Mouse (Mus musculus): ENCODE measurements around the gene Cdr2l. TPM values are rescaled to one million over a fixed set of nuclear protein-coding genes. Genes with fewer than 3 reads are reported as not detected.

Cdr2l gene
- total RNA-seq (2012; rRNA removed) (not detected in 2 replicates), total RNA-seq (2014; rRNA removed) (not detected in 2 replicates), polyA plus RNA-seq (2012; ENCODE audit: insufficient read length, low read depth) (not detected in 2 replicates)

DNA sequence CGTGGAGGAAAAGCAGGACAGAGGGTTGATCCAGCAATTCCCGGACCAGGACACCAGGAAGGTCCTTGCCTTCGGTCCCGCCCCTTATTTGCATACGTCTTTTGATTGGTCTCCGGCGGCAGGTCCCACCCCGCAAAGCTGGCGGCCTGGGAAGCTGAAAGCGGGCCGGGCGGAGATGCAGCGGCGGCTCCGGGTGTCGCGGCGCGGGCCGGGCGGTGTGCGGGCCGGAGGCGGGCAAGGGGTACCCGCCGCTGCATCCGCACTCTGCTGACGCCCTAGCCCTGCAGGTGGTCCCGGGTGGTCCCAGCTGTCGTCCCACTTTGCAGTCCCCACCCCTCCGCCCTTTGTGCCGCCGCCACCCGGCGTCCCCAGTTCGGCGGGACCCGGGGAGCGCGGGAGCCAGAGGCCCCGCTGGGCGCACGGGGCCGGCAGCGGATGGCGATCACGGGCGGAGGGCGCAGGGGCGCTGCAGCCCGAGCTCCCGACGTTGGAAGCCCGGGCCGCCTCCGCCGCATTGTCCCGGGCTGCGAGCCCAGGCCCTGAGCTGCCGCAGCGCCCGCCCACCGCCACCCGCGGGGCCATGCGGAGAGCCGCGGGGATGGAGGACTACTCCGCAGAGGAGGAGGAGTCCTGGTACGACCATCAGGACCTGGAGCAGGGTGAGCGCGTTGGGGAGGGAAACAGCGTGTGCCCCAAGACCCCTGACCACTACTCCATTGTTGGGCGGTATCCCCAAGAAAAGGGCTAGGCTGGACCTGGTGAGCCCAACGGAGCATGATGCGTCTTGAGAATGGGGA, at the start of gene Cdr2l:
Gene Cdr2l, plus strand, starts transcription at position 174 of the 797 bp plus-strand sequence.
- Histone ChIP-seq H3K4me3 (replicated peaks in 1 of 3; ENCODE audit: low read depth in 2 of 3, low read length in 2 of 3, poor library complexity in 1 of 3) (no peak within 1 kb of the TSS), H3K27me3 (replicated peaks) (peaks cover 66% of the 10 kb centered on the region), H3K9me3 (replicated peaks; ENCODE audit: low read length) (peaks cover 19% of the 10 kb centered on the region), H3K4me1 (ENCODE audit: control insufficient read depth in 1 of 2, insufficient read depth in 2 of 2) (no peaks in the 10 kb centered on the region), H3K4me2 (ENCODE audit: insufficient read depth, low read depth, poor library complexity, severe bottlenecking) (no peak within 1 kb of the TSS), H3K27ac (ENCODE audit: insufficient read depth, low read depth) (no peak within 1 kb of the TSS), H3K9ac (ENCODE audit: insufficient read depth, low read depth) (no peak within 1 kb of the TSS), H3K36me3 (replicated peaks in 1 of 2; ENCODE audit: control insufficient read depth in 1 of 2, insufficient read depth in 1 of 2, low read length in 1 of 2) (no peaks in the 10 kb centered on the region), H3K79me2 (replicated peaks; ENCODE audit: control insufficient read depth, extremely low read depth, insufficient read depth, poor library complexity, severe bottlenecking) (no peaks in the 10 kb centered on the region)
- no peak for DNase-seq (ENCODE audit: extremely low read depth)
- TF ChIP-seq ZNF384 (IDR thresholded peaks at IDR 0.05; ENCODE audit: low read depth, low read length) (no peak), POLR2AphosphoS2 (IDR thresholded peaks at IDR 0.05; ENCODE audit: low read depth, low read length) (no peak), JUN (IDR thresholded peaks at IDR 0.05; ENCODE audit: insufficient read depth, low read depth, low read length) (no peak), IRF4 (IDR thresholded peaks at IDR 0.05; ENCODE audit: low read depth, low read length) (no peak), BHLHE40 (IDR thresholded peaks at IDR 0.05; ENCODE audit: low read depth, low read length) (no peak), ZC3H11A (IDR thresholded peaks at IDR 0.05; ENCODE audit: low read depth, low read length) (no peak), POLR2A (IDR thresholded peaks at IDR 0.05; ENCODE audit: low read depth, low read length) (no peak), CTCF (conservative IDR thresholded peaks at IDR 0.05 in 1 of 2, IDR thresholded peaks at IDR 0.05 in 1 of 2; ENCODE audit: low read depth in 2 of 2, low read length in 2 of 2) (no peak), ZKSCAN1 (IDR thresholded peaks at IDR 0.05; ENCODE audit: borderline replicate concordance, low read depth, low read length) (no peak), TBP (conservative IDR thresholded peaks at IDR 0.05; ENCODE audit: low read depth, low read length) (no peak), ELF1 (IDR thresholded peaks at IDR 0.05; ENCODE audit: low read depth, low read length) (no peak), MYC (IDR thresholded peaks at IDR 0.05; ENCODE audit: low read depth, low read length) (no peak), PAX5 (IDR thresholded peaks at IDR 0.05; ENCODE audit: low read length) (no peak), RAD21 (IDR thresholded peaks at IDR 0.05; ENCODE audit: low read depth, low read length) (no peak)
- in situ Hi-C loops (cut with MboI; ENCODE audit: low pct_ligation_motif_present, low pct_unique_long_range_greater_than_20kb, low sequenced_read_pairs): no loop called here
- dilution Hi-C loops (cut with MboI; ENCODE audit: extremely low pct_ligation_motif_present, extremely low pct_unique_long_range_greater_than_20kb, low sequenced_read_pairs): no loop called here

DNA sequence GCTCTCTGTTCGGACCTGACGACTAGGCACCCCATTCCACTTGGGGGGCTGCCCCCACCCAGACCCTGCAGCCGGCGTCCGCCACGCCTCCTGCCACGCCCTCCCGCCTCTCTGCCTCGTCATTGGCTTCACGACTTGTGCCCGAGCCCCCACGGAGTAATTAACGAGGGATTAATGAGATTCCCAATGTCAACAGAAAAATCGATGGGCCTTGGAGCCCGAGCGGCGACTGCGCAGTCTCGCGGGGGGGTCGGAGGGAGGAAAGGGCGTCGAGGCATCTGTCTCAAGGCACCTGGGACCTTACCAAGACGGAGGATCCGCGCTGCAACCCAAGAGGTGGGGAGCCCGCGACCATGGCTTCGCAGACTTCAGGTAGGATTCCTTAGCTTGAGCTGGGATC, 47.2 kb upstream of the Cdr2l start, which contains the start of gene Otop3:
Gene Otop3, plus strand, starts transcription at position 201 of the 400 bp plus-strand sequence.
- Histone ChIP-seq H3K9me3 (replicated peaks; ENCODE audit: low read length) (peaks cover 4% of the 10 kb centered on the region), H3K4me2 (ENCODE audit: insufficient read depth, low read depth, poor library complexity, severe bottlenecking) (no peak within 1 kb of the TSS), H3K79me2 (replicated peaks; ENCODE audit: control insufficient read depth, extremely low read depth, insufficient read depth, poor library complexity, severe bottlenecking) (no peaks in the 10 kb centered on the region), H3K27me3 (replicated peaks) (peaks cover 98% of the 10 kb centered on the region), H3K9ac (ENCODE audit: insufficient read depth, low read depth) (no peak within 1 kb of the TSS), H3K36me3 (replicated peaks in 1 of 2; ENCODE audit: control insufficient read depth in 1 of 2, insufficient read depth in 1 of 2, low read length in 1 of 2) (no peaks in the 10 kb centered on the region), H3K27ac (ENCODE audit: insufficient read depth, low read depth) (no peak within 1 kb of the TSS), H3K4me3 (replicated peaks in 1 of 3; ENCODE audit: low read depth in 2 of 3, low read length in 2 of 3, poor library complexity in 1 of 3) (no peak within 1 kb of the TSS), H3K4me1 (ENCODE audit: control insufficient read depth in 1 of 2, insufficient read depth in 2 of 2) (no peaks in the 10 kb centered on the region)
- no peak for DNase-seq (ENCODE audit: extremely low read depth)
- TF ChIP-seq MYC (IDR thresholded peaks at IDR 0.05; ENCODE audit: low read depth, low read length): no peak
- no peak for TF ChIP-seq USF2 (conservative IDR thresholded peaks at IDR 0.05; ENCODE audit: low read depth, low read length)
- no peak for TF ChIP-seq MAX (IDR thresholded peaks at IDR 0.05; ENCODE audit: low read length)
- TF ChIP-seq SIN3A (IDR thresholded peaks at IDR 0.05; ENCODE audit: low read length): no peak
- dilution Hi-C loops (cut with MboI; ENCODE audit: extremely low pct_ligation_motif_present, extremely low pct_unique_long_range_greater_than_20kb, low sequenced_read_pairs): no loop called here
- in situ Hi-C loops (cut with MboI; ENCODE audit: low pct_ligation_motif_present, low pct_unique_long_range_greater_than_20kb, low sequenced_read_pairs): no loop called here
